Mouse (Mus musculus) erythroblast, adult 5-6 weeks (primary cell): ENCODE data around the gene Ctnnd2. TPM values are rescaled to one million over a fixed set of nuclear protein-coding genes. Genes with fewer than 3 reads are reported as not detected.

Experiments used
- ATAC-seq: replicated peaks from 2 replicates; pipeline ENCODE4 v1.8.0; 2016; ENCODE audit warnings: moderate number of reproducible peaks, mild to moderate bottlenecking, moderate TSS enrichment, inconsistent platforms; ENCODE audit not compliant: poor library complexity, low FRiP score, severe bottlenecking
- total RNA-seq, 2 experiments: library from RNA; stranded (forward) in 1 of 2; stranded (reverse) in 1 of 2; fragments of 150-400 nt in 1 of 2; fragments of 200-764, 138-1000 nt in 1 of 2; gene quantifications; 2 replicates each; pipeline versions ENCODE4 v1.2.3 to v1.2.4; 2015 to 2017; ENCODE audit warnings: low replicate concordance in 2 of 2

The Ctnnd2 gene
- total RNA-seq, 2 experiments from 2014 or later, result not detected

GRCm38 (mm10) chr15:30779903-30780302 is 607.5 kb downstream of the Ctnnd2 start:
- ATAC-seq, result no peak

- ATAC-seq, result no peak
Measured at GRCm38 (mm10) chr15:30780977-30781376, 608.6 kb downstream of the Ctnnd2 start.

GRCm38 (mm10) chr15:30785706-30786320 is 613.4 kb downstream of the Ctnnd2 start:
- no peak for ATAC-seq

- no peak for ATAC-seq
Measured at GRCm38 (mm10) chr15:30793260-30793659, 620.9 kb downstream of the Ctnnd2 start.

GRCm38 (mm10) chr15:30795723-30796122 is 623.3 kb downstream of the Ctnnd2 start:
- no peak for ATAC-seq

GRCm38 (mm10) chr15:30827424-30828263 is 655.3 kb downstream of the Ctnnd2 start:
- no peak for ATAC-seq

- no peak for ATAC-seq
Measured at GRCm38 (mm10) chr15:30857277-30858176, 685.1 kb downstream of the Ctnnd2 start.

- ATAC-seq, result no peak
Measured at GRCm38 (mm10) chr15:30867429-30867828, 695.0 kb downstream of the Ctnnd2 start.

GRCm38 (mm10) chr15:30869673-30870512 is 697.5 kb downstream of the Ctnnd2 start:
- ATAC-seq, result no peak

DNA sequence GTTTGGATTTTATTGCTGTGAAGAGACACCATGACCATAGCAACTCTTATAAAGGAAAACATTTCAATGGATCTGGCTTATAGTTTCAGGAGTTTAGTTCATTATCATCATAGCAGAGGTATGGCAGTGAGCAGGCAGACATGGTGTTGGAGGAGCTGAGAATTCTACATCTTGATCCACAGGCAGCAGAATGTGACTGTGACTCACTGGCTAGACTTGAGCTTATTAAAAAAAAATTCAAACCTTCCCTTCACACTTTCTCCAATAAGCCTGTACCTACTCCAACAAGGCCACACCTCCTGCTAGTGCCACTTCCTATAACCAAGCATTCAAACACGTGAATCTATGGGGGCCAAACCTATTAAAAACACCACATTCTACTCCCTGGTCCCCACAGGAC is 703.1 kb downstream of the Ctnnd2 start:
- ATAC-seq, result no peak

- ATAC-seq, result no peak
Measured at GRCm38 (mm10) chr15:30884692-30885334, 712.4 kb downstream of the Ctnnd2 start.

DNA sequence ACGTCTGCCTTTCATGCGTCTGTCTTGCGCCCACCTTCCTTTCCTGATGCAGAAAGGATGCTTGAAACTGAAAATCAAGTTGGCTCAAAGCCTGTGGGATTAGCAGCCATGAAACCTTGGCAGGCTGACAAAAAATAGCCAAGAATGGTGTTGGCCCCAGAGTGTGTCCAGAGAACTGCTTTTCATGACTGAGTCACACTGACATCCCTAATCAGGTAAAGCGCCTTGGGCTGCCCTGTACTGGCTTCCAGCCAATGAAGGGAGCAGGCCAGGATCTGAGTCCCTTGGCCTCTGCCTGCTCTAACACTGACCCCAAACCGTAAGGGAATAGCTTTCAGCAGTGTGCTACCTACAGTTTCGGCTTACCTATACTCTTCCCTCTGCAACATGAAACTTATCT is 713.0 kb downstream of the Ctnnd2 start:
- no peak for ATAC-seq

DNA sequence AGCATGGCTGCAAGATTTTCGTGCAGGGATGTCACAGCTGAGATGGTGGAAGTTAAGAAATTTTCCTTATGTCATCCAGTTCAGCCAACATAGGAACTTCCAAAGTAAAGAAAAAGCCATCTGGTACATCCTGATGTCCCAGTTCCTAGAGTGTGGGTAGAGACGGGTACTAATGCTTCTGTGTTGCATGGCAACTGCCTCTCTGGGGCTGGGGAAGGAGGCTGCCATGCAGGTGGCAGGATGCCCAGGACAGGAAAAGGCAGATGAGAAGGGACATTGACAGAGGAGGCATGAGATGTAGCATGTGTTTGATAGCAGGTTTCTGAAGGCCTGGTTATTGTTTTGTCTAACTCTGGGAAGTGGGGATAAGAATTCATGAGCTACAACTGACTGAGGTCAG is 715.2 kb downstream of the Ctnnd2 start:
- ATAC-seq, result no peak

DNA sequence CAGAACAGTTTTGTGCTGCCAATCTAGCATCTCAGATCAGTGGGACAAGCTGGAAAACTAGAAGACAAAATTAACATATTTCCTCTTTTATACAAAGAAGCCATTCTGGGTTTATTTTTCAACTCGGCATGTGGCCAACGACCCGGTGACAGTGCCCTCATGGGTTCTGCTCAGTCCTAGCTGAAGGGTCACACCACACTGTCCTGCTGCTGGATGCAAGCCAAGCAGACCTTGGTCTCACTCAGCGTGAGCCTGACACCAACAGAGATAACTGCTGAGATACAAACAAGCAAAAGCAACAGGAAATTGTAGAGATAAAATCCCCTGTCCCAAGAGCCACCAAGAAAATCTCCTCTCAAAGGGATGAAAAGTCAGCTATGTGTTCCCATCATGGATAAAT is 719.6 kb downstream of the Ctnnd2 start:
- ATAC-seq, result no peak

GRCm38 (mm10) chr15:30895063-30895462 is 722.7 kb downstream of the Ctnnd2 start:
- no peak for ATAC-seq

DNA sequence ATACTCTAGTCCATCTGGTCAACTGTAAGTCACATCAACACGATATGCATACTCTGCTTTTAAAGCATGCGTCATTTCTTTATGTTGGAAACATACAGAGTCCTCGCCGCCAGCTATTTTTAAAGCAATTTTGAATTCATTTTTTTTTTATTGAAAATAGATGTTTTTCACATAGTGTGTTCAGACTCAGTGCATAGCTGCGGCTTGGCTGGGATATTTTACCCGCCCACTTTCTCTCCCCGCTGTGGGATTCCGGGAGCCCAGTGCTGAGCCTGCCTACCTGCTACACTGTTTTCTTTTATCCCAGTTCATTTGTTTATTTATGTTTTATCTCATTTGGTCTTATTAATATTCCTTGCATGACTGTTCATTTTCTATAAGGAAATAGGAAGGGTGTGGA is 724.9 kb downstream of the Ctnnd2 start:
- ATAC-seq, result no peak

GRCm38 (mm10) chr15:30908027-30908426 is 735.6 kb downstream of the Ctnnd2 start:
- ATAC-seq, result no peak

GRCm38 (mm10) chr15:30913360-30913759 is 741.0 kb downstream of the Ctnnd2 start:
- no peak for ATAC-seq

- no peak for ATAC-seq
Measured at GRCm38 (mm10) chr15:30925838-30926237, 753.4 kb downstream of the Ctnnd2 start.
